Mouse (Mus musculus): ENCODE data around the gene Abi3. TPM values are rescaled to one million over a fixed set of nuclear protein-coding genes. Genes with fewer than 3 reads are reported as not detected.

Gene Abi3
- polyA plus RNA-seq, 1 experiment from 2014 or later: 8.1 TPM

DNA sequence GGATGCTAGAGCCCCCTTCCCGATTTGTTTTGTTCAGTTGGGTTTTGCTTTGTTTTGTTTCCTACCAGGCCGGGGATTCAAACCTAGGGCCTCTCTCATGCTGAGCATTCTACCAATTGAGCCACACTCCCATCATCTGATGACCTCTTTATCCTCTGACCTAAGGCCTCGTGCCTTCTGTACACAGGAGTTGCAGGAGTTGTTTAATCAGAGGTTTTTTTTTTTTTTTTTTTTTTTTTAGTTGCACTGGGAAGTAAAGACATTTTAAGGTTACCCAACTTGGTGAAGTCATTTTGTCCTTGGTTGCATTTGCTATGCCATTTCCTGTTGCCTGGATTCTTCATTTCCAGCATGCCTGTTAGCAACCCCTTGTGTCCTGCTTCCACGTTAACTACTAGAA, 27.2 kb upstream of the Abi3 start:
- Histone ChIP-seq H3K9me3 (ENCODE audit: control insufficient read depth) (no peaks in the 10 kb centered on the region), H3K27me3 (replicated peaks; ENCODE audit: control insufficient read depth, insufficient read depth, low read length) (no peaks in the 10 kb centered on the region), H3K27ac (ENCODE audit: low read depth, low read length) (no peak overlapping the region), H3K36me3 (ENCODE audit: control insufficient read depth, insufficient read depth) (no peaks in the 10 kb centered on the region; the same call in 1 of the 2 replicates), H3K4me3 (ENCODE audit: low read depth, low read length) (no peak overlapping the region), H3K4me2 (replicated peaks; ENCODE audit: low read depth) (no peak overlapping the region), H3K4me1 (replicated peaks; ENCODE audit: control insufficient read depth, insufficient read depth, low read length) (no peaks in the 10 kb centered on the region), H3K9ac (ENCODE audit: low read depth, low read length) (no peak overlapping the region)
- 73% methylated on average over 4 of the region's 4 CpGs for WGBS
- ATAC-seq: no peak
- TF ChIP-seq CTCF (IDR thresholded peaks at IDR 0.05; ENCODE audit: low read depth): no peak

DNA sequence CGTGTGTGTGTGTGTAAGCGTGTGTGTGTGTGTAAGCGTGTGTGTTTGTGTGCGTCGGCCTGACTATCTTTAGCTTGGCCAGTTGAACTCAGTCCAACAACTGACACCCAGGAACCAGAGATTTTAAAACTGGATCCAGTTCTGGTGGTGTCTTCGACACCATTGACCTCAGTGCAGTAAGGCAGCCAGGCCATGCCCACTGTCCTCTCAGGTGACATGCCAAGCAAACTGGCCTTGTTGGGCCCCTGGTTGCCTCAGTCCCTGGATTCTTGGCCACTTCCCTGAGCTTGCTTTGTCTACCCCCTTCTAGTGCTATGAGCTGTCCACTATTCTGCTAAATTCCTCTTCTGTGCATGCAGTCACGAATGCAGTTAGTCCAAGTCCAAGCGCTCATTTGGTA, 19.1 kb upstream of the Abi3 start:
- no peak for ATAC-seq
- no peak overlapping the region for H3K27ac ChIP-seq (ENCODE audit: low read depth, low read length)
- no peak overlapping the region for H3K4me2 ChIP-seq (replicated peaks; ENCODE audit: low read depth)
- no peaks in the 10 kb centered on the region for H3K36me3 ChIP-seq (ENCODE audit: control insufficient read depth, insufficient read depth)
- no peak for TF ChIP-seq CTCF (IDR thresholded peaks at IDR 0.05; ENCODE audit: low read depth)
- H3K9me3 ChIP-seq (ENCODE audit: control insufficient read depth): no peaks in the 10 kb centered on the region
- 98% methylated on average over 8 of the region's 8 CpGs for WGBS
- H3K27me3 ChIP-seq (replicated peaks; ENCODE audit: control insufficient read depth, insufficient read depth, low read length): no peaks in the 10 kb centered on the region
- no peak overlapping the region for H3K9ac ChIP-seq (ENCODE audit: low read depth, low read length)
- H3K4me3 ChIP-seq (ENCODE audit: low read depth, low read length): no peak overlapping the region
- H3K4me1 ChIP-seq (replicated peaks; ENCODE audit: control insufficient read depth, insufficient read depth, low read length): no peaks in the 10 kb centered on the region

DNA sequence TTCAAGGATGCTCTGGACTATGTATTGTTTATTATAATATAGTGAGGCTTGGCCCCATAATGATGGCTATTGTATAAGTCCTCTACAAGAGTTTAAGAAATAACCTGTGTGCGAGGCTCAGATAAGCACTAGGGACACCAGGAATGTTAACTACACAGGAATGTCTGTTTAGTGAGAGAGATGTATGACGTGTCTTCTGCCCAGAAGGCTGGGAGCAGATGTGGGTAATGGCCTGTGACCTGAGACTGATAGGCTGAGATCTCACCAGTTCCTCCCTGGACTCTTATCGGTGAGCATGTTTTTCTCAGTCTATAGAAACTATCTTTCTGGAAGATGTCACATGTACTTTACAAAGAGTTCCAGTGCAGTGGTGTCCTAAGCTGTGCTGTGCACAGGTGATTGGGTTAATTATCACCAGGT, 17.8 kb upstream of the Abi3 start:
- 17% methylated on average over 3 of the region's 3 CpGs for WGBS
- TF ChIP-seq CTCF (IDR thresholded peaks at IDR 0.05; ENCODE audit: low read depth): no peak
- Histone ChIP-seq H3K9ac (ENCODE audit: low read depth, low read length) (peak overlapping the region; percentile 56), H3K4me2 (replicated peaks; ENCODE audit: low read depth) (peak overlapping the region; percentile 75), H3K4me3 (ENCODE audit: low read depth, low read length) (peak overlapping the region; percentile 64), H3K27ac (ENCODE audit: low read depth, low read length) (0 out of 2 replicates have a peak overlapping the region, but pooled peaks have one; percentile 0), H3K9me3 (ENCODE audit: control insufficient read depth) (no peaks in the 10 kb centered on the region), H3K36me3 (ENCODE audit: control insufficient read depth, insufficient read depth) (no peaks in the 10 kb centered on the region), H3K27me3 (replicated peaks; ENCODE audit: control insufficient read depth, insufficient read depth, low read length) (no peaks in the 10 kb centered on the region), H3K4me1 (replicated peaks; ENCODE audit: control insufficient read depth, insufficient read depth, low read length) (no peaks in the 10 kb centered on the region)
- ATAC-seq: no peak

DNA sequence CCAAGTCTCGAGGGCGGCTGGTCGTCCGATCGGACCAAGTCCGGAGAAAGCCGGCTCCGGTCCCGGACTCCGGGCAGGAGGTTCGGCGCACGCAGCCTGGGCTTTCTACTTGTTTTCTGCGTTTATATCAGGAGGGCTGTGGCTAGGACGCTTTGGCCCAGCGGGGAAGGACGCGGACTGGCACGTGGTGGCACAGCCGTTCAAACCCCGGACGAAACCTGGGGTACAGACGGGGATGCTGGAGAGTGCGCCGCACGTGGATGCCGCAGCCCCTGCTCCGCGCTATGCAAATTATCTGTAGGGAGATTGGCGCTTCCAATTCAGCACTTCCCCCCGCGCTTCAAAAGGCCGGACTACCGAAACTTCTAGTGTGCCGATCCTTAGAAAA, 17.2 kb upstream of the Abi3 start:
- Histone ChIP-seq H3K4me2 (replicated peaks; ENCODE audit: low read depth) (peak overlapping the region; percentile 75), H3K36me3 (ENCODE audit: control insufficient read depth, insufficient read depth) (no peaks in the 10 kb centered on the region), H3K27me3 (replicated peaks; ENCODE audit: control insufficient read depth, insufficient read depth, low read length) (no peaks in the 10 kb centered on the region), H3K9me3 (ENCODE audit: control insufficient read depth) (no peaks in the 10 kb centered on the region), H3K4me3 (ENCODE audit: low read depth, low read length) (peak overlapping the region; percentile 64), H3K9ac (ENCODE audit: low read depth, low read length) (peak overlapping the region; percentile 56), H3K27ac (ENCODE audit: low read depth, low read length) (peak overlapping the region; percentile 90), H3K4me1 (replicated peaks; ENCODE audit: control insufficient read depth, insufficient read depth, low read length) (no peaks in the 10 kb centered on the region)
- peak; percentile 37 for ATAC-seq
- WGBS: under 1% methylated on average over 35 of the region's 35 CpGs
- no peak for TF ChIP-seq CTCF (IDR thresholded peaks at IDR 0.05; ENCODE audit: low read depth)

DNA sequence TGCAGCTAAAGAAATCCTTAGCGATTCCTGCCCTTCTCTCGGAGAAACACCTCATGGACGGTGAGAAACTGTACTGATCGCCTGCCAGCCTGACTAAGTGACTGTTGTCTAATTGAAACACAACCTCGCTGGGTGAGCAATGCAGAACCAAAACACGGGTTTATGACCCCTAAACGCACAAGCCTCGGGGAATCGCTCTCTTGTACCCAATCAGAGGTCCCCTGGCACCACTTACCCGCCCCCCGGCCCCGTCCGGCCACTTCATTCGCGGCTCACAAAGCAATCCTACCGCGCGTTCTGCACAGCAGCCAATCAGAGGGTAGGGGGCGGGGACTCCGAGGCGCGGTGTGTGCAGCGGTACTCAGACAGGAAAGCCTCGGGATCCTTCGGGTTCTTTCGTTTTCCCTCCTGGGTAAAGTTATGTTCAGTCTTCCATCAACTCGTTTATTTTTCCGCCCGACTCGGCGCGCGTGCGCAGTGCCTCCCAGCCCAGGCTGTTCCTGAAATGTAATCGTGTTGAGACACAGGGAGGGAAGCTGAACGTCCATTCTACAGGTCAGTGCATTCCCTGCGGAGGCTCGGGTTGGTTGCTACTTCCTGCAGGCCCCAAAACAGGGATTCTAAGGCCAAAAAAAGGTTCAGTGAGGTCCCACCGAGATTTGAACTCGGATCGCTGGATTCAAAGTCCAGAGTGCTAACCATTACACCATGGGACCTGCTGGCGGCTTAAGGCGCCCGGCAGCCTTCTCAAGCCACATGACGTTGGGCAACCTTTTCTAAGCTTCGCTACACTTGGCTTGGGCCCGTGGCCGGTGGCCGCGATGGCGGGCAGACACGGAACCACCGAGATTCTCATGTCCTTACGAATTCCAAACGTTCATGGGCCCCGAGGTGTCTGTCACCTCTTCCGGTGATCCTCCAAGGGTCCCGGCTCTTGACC, 16.5 kb upstream of the Abi3 start:
- Histone ChIP-seq H3K4me2 (replicated peaks; ENCODE audit: low read depth) (peak overlapping the region; percentile 75), H3K4me1 (replicated peaks; ENCODE audit: control insufficient read depth, insufficient read depth, low read length) (no peaks in the 10 kb centered on the region), H3K9me3 (ENCODE audit: control insufficient read depth) (no peaks in the 10 kb centered on the region), H3K36me3 (ENCODE audit: control insufficient read depth, insufficient read depth) (no peaks in the 10 kb centered on the region), H3K9ac (ENCODE audit: low read depth, low read length) (peak overlapping the region; percentile 56), H3K27me3 (replicated peaks; ENCODE audit: control insufficient read depth, insufficient read depth, low read length) (no peaks in the 10 kb centered on the region), H3K4me3 (ENCODE audit: low read depth, low read length) (peak overlapping the region; percentile 64), H3K27ac (ENCODE audit: low read depth, low read length) (peak overlapping the region; percentile 90)
- ATAC-seq: peak; percentile 97
- WGBS: under 1% methylated on average over 58 of the region's 58 CpGs
- TF ChIP-seq CTCF (IDR thresholded peaks at IDR 0.05; ENCODE audit: low read depth): no peak

DNA sequence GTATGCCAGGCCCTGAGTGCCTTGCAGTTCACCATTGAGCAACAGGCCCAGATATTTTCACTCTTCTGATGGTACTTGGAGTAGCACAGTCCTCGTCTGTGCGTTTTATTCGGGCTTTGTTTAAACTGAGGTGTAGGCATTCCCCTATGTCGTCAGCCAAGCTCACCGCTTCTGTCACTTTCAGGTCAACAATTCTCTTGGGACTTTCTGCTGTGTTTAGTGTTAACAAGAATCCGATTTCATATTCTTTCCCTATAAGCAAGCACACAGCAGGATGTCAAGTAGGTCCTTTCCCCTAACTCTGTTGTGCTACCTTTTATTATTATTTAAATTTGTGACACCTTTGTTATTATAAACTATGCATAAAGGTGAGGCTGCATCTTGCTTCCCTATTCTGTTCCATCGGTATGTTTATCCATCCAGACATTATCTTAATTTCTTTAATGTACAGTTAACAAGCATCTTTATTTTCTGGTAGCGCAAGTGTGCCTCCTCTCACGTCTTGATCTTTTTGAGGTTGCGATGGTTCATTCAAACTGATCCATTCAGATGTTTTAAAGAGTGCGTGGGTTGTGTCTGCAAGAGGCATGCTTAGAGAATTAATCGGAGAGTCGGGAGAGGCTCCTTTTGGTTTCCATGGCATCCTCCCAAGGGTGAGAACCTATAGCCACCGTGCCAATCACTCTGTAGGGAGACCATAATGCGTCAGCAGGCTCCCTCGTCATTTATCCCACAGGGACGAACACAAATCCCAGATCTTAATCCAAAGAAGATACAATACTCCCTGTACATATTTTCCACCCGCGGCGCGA, 15.6 kb upstream of the Abi3 start:
- ATAC-seq: no peak
- TF ChIP-seq CTCF (IDR thresholded peaks at IDR 0.05; ENCODE audit: low read depth): no peak
- WGBS: 21% methylated on average over 21 of the region's 21 CpGs
- Histone ChIP-seq H3K27me3 (replicated peaks; ENCODE audit: control insufficient read depth, insufficient read depth, low read length) (no peaks in the 10 kb centered on the region), H3K4me3 (ENCODE audit: low read depth, low read length) (peak overlapping the region; percentile 64), H3K9me3 (ENCODE audit: control insufficient read depth) (no peaks in the 10 kb centered on the region), H3K9ac (ENCODE audit: low read depth, low read length) (peak overlapping the region; percentile 56), H3K27ac (ENCODE audit: low read depth, low read length) (peak overlapping the region; percentile 90; the same call in 1 of the 2 replicates), H3K4me1 (replicated peaks; ENCODE audit: control insufficient read depth, insufficient read depth, low read length) (no peaks in the 10 kb centered on the region), H3K4me2 (replicated peaks; ENCODE audit: low read depth) (peak overlapping the region; percentile 75), H3K36me3 (ENCODE audit: control insufficient read depth, insufficient read depth) (no peaks in the 10 kb centered on the region)

Measured in intestine, postnatal 0 days (tissue).